Mouse (Mus musculus) yolk sac, embryonic 10.5 days (tissue): ENCODE measurements at regions not wholly inside any gene's neighbourhood (a gene's known extent, or its start where the extent isn't known, plus 50 kb on each side); places are given as distances from the start of the nearest gene placed in this dataset.
"Not testable (repeated sequence)": the region's sequence is repeated elsewhere in the genome, so short reads cannot be mapped to it uniquely, and the experiment has no call there.

Source experiments
- DNase-seq: peaks from one replicate; pipeline ENCODE4 v3.0.0-alpha.2; 2017; ENCODE audit warnings: low spot score

DNA sequence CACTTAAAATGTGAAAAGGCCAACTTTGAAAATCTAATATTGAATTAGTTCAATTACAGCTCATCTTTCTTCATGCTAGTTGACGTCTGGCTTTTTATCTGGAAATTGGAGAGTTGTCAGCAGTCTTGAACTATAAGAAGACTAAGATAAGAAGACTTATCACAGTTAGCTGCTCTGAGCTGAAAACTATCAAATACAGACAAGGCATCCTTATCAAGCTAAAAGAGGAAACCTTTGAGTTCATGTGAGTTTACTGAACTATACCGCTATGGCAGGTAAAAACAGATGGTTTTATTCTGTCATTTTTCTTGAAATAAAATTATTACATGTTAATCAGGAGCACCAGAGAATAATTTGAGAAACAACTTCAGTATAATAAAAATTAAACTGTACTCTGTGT is 735.2 kb upstream of the Marcks start:
- DNase-seq, result no peak

DNA sequence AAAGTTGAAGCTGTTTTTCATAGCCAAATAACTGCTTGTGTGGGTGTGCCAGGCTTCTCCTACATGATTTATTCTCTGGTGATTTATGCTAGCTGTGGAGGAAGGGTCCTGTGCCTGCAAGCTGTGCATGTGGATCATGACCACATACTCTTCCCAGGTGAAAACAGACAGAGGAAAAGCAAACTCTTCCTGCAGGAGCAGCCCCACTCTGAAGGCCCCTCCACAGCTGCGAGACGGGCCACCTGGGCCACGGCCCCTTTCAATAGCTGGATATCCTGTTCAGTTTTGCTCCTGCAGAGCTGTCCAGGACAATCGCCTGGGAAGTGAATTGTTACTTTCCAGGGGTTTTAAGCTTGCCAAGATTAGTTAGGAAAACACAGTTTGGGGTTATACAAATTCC is 722.3 kb upstream of the Marcks start:
- no peak for DNase-seq

DNA sequence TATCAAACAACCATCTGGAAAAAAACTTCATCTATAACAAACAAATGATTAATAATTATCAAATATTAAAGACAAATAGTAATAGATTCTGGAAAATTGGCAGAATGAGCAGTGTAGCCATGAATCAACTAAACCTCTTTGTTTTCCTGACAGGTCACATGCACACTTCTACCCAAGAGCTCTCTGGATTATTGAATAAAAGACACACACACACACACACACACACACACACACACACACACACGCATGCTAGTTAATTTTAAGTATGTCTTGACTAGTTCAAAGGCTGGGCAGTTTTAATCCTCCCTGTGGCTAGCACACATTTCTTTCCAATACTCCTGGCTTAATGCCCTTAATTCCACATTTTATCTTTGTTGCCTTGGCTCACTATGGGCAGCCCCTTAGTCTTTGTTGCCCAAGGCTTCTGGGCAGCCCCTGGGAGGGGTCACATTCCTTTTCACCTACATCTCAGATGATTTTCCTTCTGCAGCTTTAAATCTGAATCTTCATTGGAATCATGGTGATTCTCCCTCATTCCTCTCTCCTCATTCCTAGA is 710.6 kb upstream of the Marcks start:
- no peak for DNase-seq

DNA sequence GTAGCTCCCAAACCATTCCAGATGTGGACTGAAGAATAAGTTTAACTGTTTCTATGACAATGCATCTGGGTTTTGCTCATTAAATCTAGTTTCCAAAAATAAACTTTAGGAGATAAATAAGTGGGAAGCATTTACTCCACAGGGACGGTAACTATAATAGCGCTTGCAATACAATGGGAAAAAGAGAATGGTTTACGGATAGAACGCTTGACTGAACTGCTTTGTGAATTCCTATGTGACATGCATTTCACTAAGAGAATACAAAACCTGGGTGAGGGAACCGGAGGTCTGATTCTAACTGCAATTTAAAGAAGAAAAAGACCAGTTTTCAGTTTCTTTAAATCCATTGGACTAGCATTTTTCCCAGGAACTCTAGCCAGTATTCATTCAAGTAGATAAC is 704.1 kb upstream of the Marcks start:
- DNase-seq, result no peak

DNA sequence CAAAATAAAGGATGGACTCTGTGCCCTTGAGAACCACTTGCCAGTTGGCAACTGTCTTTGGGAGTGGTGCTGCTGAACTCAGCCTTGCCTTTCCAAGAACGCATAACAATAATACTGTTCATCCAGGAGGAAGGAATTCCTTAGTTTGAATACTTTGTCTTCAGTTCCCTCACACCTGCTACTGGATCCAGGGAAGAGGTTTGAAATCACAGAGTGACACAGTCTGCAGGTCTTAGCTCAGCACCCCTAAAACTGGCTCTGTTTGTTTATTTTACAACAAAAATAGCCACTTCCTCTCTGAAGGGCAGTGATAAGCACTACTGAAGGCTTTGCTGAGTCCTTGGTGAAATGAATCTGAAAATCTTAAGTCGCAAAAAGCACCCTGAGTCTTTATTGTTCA is 703.1 kb upstream of the Marcks start:
- DNase-seq, result no peak

DNA sequence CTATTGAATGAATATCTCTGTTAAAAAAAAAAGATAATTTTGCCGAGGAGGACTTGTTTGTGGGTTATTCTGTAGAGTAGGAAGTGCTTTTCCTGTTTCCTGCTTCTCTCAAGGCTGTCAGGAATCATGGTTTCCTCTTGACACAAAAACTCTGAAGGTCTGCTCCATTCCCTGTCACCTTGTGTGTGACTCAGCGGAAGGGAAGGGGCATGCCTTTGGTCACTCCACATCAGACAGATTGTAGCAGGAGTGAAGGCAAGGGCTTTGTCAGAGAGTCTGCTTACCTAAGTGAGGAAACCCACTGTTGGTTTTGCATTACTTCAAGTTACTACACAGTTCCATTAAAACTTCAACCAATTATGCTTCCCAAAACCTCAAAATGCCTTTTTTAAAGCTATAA is 699.0 kb upstream of the Marcks start:
- DNase-seq, result no peak

DNA sequence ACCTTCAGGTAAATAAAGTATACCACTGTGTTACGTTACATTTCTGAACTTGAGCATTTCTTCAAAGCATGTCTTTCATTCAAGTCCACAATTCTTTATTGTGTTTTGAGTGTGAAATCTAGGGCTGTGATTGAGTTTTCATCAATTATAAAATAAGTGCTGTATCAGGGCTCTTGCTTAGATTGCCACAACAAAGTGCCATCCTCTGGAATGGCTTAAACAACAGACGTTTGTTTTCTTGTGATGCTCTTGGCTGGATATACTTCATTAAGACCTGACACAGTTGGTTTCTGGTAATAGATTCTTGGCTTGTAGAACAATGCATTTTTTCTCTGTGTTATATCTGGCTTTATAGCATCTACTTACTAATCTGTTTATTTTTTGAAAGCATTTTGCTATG is 674.3 kb upstream of the Marcks start:
- DNase-seq, result no peak

DNA sequence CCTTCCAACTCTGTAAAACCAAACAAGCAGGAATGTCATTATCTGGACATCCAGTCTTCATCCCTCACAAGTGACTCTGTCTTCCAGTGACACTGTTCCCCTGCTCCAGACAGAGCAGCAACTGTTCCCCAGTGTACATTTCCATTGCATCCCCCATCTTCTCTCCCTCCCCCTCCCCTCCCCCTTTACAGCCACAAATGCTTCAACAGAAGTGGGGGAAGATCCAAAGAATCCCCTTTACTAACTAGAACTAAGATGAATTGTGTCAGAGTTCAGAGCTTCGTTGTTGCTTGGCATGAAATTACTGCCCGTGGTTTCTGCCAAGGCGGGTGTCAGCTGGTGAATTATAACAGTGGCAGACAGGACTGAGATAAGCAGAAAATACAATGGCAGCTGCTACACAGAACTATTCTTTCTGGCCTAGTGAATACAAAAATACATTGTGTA is 673.7 kb upstream of the Marcks start:
- no peak for DNase-seq

DNA sequence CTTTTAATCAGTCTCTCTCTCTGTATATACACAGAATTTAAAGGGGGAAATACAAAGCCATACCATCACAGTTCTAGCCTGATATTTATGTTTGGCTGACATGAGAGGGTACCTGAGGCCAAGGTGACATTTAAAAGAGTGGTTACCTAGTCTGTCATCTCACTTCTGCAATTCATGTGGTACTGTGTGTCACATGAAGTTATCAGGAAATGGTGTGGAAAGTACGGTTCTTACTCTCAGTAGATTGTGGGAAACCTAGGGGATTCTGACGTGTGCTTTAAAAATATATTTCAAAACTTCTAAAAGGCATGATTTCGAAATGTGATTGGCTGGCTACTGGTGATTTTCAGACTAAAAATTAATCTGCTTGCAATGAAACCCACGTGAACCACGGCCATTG is 673.1 kb upstream of the Marcks start:
- DNase-seq, result no peak

DNA sequence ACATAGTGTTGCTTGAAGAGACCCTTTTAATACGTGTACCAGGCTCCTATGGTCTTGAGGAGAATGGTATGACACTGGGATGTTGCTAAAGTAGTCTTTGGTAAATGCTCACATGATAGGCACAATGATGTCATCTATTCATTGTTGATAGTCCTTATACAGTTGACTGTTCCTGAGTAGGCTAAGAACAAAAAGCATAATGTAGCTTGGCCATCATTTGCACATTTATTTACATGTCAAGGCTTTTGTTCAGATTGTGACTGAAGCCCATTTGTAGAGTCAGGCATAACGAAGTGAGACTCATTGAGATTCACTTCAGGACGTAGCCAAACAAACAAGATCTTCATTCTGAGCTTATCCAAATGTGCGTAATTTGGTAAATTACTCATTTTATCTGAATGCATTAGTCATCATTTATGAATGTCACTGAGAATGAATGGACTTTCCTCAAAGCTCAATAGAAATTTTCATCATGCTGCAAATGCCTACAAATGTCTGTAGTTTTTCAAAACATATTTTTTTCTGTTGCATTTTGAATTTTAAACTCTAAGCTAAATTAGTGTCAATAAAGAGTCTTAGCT is 664.6 kb upstream of the Marcks start:
- no peak for DNase-seq

DNA sequence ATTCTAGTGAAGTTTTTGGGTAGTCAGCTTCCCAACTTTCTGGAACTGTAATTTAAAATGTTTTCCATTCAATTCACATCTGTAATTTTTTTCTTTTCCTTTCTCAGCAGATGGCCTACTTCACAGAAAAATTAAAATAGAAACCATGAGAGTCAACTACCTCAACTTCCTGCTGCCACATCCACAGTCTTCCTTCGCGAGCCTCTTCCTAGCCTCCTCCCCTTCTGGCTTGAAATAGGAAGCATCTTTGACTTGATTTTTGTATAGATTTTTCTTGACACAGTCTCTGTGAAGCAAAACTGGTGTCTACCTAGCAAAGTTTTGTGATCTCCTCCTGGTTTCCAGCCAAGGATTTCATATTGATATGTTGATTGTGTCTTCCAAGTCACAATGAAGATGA is 660.7 kb upstream of the Marcks start:
- no peak for DNase-seq

DNA sequence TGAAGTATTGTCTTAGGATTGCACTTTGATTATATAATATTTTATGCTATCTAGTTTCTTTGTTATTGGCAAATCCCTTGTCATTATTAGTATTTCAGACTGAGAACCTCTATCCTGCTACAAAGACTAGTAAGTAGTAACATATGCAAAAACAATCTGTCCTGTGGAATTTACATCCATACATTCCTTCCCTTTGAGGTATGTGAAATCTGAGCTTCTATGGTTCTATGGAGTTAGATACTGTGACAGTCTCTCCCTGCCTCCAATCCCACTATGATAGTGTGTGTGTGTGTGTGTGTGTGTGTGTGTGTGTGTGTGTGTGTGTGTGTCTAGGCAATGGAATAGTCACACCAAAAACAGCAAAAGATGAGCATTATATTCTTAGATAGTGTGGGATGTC is 659.6 kb upstream of the Marcks start:
- DNase-seq, result no peak

DNA sequence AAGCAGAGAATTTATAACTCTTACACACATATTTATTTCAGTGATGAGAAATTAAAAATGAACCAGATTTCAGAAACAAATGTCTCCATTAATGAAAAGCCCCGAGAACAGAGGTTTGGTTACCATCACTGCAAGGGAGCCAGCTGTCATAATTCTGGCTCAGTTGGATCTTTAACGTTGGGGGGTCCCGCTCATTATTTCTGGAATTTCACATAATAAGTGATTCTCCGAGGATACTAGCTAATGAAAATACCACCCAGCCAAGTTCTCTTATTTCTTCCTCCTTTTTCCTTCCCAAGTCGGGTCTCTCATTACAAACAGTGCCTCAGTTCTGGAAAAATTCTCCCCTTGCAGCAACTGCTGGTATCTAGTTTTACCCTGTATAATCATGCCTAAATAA is 659.0 kb upstream of the Marcks start:
- DNase-seq, result no peak

DNA sequence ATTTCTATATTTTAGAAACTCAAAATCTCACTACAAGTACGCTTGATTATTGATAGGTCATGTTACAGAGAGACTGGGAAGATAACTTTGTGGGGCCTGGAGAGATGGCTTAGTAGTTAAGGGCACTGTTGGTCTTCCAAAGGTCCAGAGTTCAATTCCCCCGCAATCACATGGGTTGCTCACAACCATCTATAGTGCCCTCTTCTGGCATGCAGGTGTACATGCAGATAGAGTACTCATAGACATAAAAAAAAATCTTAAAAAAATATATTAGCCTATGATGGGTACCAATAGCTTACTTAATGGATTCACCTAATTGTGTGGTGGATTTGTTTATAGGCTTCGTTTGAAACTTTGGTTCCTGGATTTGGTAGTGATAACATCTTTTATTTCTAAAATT is 654.2 kb upstream of the Marcks start:
- no peak for DNase-seq

DNA sequence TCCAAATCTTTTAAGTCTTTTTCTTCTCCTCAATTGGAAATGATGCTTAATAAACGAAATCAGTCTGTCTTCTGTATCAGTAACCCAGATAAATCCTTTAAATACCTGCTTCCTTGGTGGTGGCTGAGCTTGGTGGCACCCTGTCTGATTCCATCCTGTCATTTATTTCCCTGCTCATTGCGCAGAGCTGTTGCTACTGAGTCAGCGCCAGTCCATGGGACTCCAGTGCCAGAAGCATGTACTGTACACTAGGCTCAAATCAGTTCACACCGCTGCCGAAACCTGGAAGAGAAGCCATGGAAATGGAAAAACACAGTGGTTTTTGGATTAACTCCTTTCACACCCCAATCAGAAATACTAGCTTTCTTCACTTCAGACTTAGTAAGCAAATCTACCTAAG is 649.3 kb upstream of the Marcks start:
- DNase-seq, result no peak

DNA sequence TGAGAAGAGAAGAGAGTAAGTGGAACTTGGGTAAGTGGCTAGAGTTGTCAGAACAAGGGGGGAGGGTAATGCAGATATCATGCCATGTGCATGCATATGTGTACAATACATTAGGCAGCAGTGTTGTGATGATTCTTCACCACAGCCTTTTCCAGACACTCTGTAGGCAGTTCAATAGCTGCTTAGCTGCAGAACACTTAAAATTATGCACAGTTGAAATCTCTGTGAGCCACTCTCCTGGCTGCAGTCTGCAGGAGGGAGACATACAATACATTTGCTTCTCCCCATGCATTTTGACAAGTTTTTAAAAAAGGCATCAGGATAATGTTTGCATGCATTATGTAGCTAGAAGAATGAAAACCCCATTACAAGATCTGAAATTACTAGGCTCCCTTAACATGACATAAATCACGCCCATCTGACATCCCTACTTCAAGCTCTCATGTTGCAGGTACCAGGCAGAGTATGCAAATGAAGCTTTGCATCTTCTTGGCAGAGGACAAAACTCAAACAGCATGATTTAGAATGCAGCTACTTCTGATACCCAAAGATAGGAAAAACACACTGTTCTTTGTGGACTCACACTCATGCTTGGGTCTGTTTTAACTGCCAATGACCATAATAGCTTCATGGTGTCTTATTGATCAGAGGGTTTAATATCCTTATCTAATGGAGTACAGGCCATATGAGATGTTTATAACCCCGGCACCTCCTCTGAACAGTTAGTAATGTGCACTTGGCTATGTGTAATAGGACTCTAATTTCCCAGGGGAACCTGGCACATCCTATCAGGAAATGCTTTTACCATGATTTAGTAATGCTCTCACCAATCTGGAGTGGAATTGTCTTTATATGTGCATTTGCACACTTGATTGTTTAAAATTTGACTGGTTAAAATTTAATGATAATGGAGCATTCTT is 640.9 kb upstream of the Marcks start:
- no peak for DNase-seq

DNA sequence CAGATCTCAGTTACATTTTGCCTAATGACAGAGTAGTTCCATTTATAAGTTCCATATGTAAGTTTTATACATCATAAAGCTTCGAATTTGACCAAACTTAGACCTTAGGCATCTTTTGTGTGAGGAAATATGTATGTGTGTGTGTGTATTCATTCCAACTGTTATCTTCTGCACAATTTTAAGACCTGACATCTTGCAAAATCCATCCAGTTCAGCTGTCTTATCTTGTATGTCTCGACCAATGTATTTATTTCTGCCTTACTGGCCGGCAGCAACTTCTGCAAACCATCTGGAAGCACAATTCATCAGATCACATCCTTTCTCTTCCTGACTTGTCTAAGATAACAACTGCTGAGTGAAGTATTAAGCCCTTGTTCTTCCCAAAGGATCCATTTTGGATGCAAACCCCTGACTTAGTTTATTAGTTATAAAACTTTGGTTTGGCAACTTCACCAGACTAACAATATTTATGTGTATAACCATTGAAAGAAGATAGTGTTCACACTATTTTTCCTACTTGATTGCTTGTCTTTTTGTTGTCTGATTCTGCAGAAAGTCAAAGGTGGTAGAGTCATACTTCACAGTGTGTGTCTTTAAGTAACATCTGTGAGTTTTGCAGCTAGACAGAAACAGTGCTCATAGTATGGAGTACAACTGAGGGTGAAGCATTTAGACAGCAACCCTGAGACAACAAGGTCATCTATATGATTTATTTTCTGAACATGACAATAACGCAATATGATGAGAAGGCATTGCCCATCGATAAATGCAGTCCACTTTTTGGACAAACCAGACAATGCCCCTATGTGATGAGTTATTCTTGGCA is 622.0 kb upstream of the Marcks start:
- DNase-seq, result no peak

DNA sequence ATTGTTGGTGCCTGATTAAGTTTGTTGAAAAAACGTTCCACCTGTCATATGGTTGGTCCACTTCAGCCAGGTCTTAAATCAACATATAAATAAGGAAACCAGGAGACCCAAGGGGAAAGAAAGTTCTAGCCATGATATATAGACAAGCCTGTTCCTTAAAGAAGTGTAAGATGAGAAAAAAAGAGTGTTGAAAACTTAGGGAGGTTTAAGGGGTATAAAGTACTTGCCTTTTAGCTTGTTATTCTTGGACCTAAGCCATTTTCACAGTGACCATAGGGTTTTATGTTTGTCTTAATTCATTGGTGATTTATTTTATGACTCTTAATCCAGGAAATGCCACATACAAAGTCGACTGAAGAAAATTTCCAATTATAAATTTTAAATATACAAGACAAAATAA is 602.9 kb upstream of the Marcks start:
- DNase-seq, result no peak

DNA sequence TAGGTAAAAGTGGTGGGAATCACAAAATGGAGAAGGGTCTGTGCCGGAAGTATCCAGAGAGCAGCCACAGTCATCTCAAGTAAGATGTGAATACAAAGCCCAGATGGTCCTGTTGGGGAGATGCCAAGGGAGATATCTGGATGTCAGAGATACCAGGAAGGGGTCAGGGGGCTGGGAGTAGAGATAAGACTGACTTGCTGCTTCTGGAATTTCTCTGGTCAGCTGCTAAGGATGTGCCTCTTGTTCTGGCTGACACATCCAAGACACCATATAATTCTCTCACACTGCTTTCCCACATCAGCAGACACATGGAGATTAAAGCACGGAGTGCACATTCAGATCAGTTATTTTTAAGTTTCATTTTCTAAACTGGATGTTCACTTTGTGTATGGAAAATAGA is 600.3 kb upstream of the Marcks start:
- DNase-seq, result peak; percentile 58

DNA sequence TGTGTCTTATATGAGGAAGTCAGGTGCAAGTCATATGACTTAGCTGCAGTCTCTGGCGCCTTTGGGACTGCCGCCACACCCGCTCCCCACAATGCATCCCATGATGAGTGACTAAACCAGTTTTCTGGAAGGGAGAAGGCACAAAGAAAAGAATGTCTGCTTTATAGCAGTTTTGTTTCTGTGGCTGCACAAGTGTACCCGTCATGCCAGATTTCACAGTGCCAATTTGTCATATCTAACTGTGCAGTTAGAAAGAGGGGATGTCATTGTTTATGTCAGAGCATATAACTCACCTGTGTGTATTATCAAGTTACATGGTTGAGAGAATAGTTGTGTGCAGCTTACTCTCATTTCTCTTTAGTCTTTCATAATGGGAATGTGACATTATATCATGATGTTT is 586.9 kb upstream of the Marcks start:
- DNase-seq, result no peak

DNA sequence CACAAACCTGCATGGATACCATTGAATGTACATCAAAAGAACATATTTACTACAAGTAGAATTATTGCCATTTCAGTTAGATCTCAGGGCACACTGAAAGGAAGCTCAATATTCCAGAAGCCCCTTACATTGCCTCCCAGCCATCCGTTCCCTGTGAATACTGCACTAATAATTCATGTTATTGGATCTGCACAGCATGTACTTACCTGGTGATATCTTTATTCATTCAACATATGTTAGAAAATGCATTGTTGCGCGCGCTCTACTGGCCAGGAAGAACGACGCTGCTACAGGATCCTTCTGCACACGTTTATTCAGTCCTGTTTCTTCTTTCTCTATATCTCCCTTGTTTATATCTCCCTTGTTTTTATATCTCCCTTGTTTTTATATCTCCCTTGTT is 586.3 kb upstream of the Marcks start:
- not testable (repeated sequence) for DNase-seq

DNA sequence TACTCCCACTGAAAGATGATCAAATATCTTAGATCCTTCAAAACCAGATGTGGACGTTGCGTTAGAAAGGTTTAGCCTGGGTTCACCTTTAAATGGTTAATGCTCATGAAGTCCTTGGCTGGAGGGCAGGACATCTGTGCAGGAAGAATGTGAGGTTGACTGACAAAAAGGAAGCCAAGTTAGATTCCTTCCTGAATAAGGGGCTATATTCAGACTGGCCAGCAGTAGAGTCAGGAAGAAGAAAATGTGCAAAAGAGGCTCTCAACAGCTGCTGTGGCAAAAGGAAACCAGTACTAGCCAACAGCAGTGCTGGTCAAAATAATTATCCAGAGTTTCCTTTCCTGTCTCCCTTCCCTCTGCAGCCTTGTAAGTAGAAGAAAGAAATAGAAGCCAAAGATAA is 582.0 kb upstream of the Marcks start:
- no peak for DNase-seq

DNA sequence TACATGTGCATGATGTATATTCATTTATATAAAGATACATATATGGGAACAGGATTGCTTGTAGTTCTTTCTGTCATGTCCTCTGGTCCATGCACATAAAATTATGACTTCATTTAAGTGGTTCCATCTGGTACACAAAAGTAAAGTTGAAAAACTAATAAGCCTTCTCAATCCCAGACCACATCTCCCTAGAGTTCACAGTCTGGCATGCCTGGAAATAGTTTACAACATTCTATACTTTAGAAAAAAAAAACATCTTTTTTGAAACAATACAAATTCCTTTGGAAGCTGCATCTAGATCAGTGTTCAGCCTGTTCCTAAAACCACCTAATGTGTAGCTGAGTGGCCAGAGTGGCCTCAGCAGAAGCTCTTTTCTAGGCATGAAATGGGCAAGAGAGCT is 578.2 kb upstream of the Marcks start:
- DNase-seq, result no peak
